Mouse (Mus musculus) cortical plate, adult 2 months (tissue): ENCODE measurements around the gene Elf1.

Source experiments
- CTCF ChIP-seq: fragments of 200-500 bp; IDR thresholded peaks from 2 replicates; pipeline ENCODE4 v1.5.1; 2011; ENCODE audit warnings: mild to moderate bottlenecking, control low read depth, low read length; ENCODE audit not compliant: insufficient read depth; ENCODE audit errors: extremely low read depth
- POLR2A ChIP-seq: fragments of 200-500 bp; IDR thresholded peaks from 2 replicates; pipeline ENCODE4 v1.6.1; 2011; ENCODE audit warnings: mild to moderate bottlenecking, low read length, control low read depth; ENCODE audit not compliant: insufficient read depth; ENCODE audit errors: extremely low read depth

DNA sequence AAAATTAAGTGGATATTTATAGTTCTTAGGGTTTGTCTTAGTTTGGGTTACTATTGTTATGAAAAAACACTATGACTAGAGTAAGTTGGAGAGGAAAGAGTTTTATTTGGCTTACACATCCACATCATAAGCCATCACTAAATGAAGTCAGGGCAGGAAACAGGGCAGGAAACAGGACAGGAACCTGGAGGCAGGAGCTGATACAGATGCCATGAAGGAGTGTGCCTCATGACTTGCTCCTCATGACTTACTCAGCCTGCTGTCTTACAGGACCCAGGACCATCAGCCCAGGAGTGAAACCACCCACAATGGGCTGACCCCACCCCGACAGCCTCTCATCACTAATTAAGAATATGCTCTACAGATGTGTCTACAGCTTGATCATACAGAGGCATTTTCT lies 93.4 kb downstream of the Elf1 start:
- TF ChIP-seq CTCF (no peak), POLR2A (no peak)
